Mouse (Mus musculus) MEL (cell line): ENCODE measurements around the gene Tsc22d4.

ENCODE experiments used
- BHLHE40 ChIP-seq: IDR thresholded peaks from 2 replicates; pipeline ENCODE4 v1.6.1; 2012; ENCODE audit warnings: low read depth, mild to moderate bottlenecking, inconsistent platforms, low read length, improper control_type of control experiment, borderline replicate concordance
- CTCF ChIP-seq, 3 experiments: IDR thresholded peaks in 2 of 3; conservative IDR thresholded peaks in 1 of 3; 2 replicates each; pipeline ENCODE4 v1.5.1; 2011 to 2012; ENCODE audit warnings: low read length in 3 of 3, low read depth in 2 of 3, mild to moderate bottlenecking in 2 of 3, improper control_type of control experiment in 1 of 3, inconsistent platforms in 1 of 3, mixed read lengths in 1 of 3, moderate library complexity in 1 of 3; ENCODE audit not compliant: control insufficient read depth in 1 of 3, insufficient read depth in 1 of 3, poor library complexity in 1 of 3, severe bottlenecking in 1 of 3
- ETS1 ChIP-seq: IDR thresholded peaks from 2 replicates; pipeline ENCODE4 v1.6.1; 2012; ENCODE audit warnings: low read depth, mild to moderate bottlenecking, inconsistent platforms, low read length, improper control_type of control experiment, moderate library complexity
- GATA1 ChIP-seq: IDR thresholded peaks from 2 replicates; pipeline ENCODE4 v1.6.1; 2011; ENCODE audit warnings: low read depth, low read length, improper control_type of control experiment
- MAFK ChIP-seq: IDR thresholded peaks from 2 replicates; pipeline ENCODE4 v1.6.1; 2011; ENCODE audit warnings: low read depth, mild to moderate bottlenecking, low read length, improper control_type of control experiment, borderline replicate concordance
- MAZ ChIP-seq: IDR thresholded peaks from 2 replicates; pipeline ENCODE4 v1.6.1; 2012; ENCODE audit warnings: low read depth, mild to moderate bottlenecking, inconsistent platforms, low read length, improper control_type of control experiment
- POLR2A ChIP-seq, 2 experiments: IDR thresholded peaks; 2 replicates each; pipeline ENCODE4 v1.6.1; 2011 to 2012; ENCODE audit warnings: low read length in 2 of 2, mild to moderate bottlenecking in 2 of 2, control low read depth in 1 of 2, improper control_type of control experiment in 1 of 2, low read depth in 1 of 2, moderate library complexity in 1 of 2; ENCODE audit not compliant: control insufficient read depth in 1 of 2, insufficient read depth in 1 of 2, poor library complexity in 1 of 2
- TCF12 ChIP-seq: IDR thresholded peaks from 2 replicates; pipeline ENCODE4 v1.6.1; 2014; ENCODE audit warnings: low read depth, mild to moderate bottlenecking, inconsistent platforms, low read length, improper control_type of control experiment, moderate library complexity
- UBTF ChIP-seq: IDR thresholded peaks from 2 replicates; pipeline ENCODE4 v1.6.1; 2012; ENCODE audit warnings: low read depth, mild to moderate bottlenecking, inconsistent platforms, low read length, improper control_type of control experiment, moderate library complexity, borderline replicate concordance; ENCODE audit not compliant: insufficient read depth
- USF1 ChIP-seq: IDR thresholded peaks from 2 replicates; pipeline ENCODE4 v1.6.1; 2014; ENCODE audit warnings: low read depth, mild to moderate bottlenecking, inconsistent platforms, low read length, improper control_type of control experiment, moderate library complexity
- ZC3H11A ChIP-seq: IDR thresholded peaks from 2 replicates; pipeline ENCODE4 v1.6.1; 2012; ENCODE audit warnings: low read depth, mild to moderate bottlenecking, inconsistent platforms, low read length, improper control_type of control experiment
- ZKSCAN1 ChIP-seq: IDR thresholded peaks from 2 replicates; pipeline ENCODE4 v1.6.1; 2012; ENCODE audit warnings: low read depth, mild to moderate bottlenecking, inconsistent platforms, low read length, improper control_type of control experiment, moderate library complexity

GRCm38 (mm10) chr5:137706913-137707633 lies 38.5 kb upstream of the Tsc22d4 start:
- TF ChIP-seq BHLHE40 (no peak), TCF12 (peak; percentile 33; the same call in 1 of the 2 replicates), ETS1 (peak; percentile 85), USF1 (no peak), POLR2A (IDR thresholded peaks at IDR 0.05; ENCODE audit: control insufficient read depth in 1 of 2, insufficient read depth in 1 of 2, low read depth in 1 of 2, low read length in 2 of 2, poor library complexity in 1 of 2) (peak in 1 of 2 experiments; percentile 43; a peak in 2 of 4 replicates), UBTF (no peak), CTCF (IDR thresholded peaks at IDR 0.05 in 2 of 3, conservative IDR thresholded peaks at IDR 0.05 in 1 of 3; ENCODE audit: control insufficient read depth in 1 of 3, insufficient read depth in 1 of 3, low read depth in 2 of 3, low read length in 3 of 3, poor library complexity in 1 of 3, severe bottlenecking in 1 of 3) (no peak), MAFK (no peak), MAZ (no peak), ZKSCAN1 (no peak), GATA1 (peak; percentile 57; the same call in 1 of the 2 replicates), ZC3H11A (no peak)
